8 mouse cellular contexts compared by ENCODE assay signal in the genomic region with DNA sequence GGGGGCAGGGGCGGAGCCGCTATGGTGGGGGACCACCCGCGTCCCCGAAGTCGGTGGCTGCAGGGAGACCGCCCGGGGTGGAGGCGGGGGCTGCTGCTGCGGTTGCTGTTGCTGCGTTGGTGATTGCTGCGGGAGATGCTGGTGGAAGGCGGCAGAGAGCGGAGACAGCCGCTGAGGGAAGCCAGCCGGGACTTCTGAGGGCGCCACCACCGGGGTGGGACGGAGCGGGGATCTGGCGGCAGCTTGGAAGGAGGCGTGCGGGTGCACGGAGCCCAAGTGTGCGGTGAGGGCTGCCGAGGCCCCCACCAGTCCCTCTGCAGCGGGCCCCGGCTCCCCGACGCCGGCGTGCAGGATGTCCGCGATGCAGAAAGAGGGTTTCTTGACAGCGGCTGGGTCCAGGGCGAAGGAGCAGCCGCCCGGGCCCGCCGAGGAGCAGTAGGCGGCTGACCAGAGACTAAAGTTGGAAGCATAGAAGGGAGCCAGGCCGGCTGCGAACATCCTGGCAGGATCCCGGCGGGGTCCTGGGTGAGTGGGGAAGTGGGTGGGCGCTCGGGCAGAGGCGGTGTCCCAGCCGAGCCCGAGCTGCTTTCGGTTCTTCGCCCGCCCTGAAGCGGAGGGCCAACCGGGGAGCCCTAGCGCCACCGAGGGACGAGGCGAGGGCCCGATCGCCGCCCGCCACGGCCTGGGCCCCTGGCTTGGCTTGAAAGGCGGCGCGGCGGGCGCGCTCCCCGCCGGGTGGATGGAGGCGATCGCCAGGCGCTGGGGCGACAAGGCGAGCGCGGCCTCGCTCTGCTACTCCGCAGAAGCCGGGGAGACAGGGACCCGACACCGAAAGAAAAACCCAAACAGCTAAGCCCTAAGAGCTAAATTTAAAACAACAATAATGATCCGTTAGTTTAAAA. TPM values are rescaled to one million over a fixed set of nuclear protein-coding genes. Genes with fewer than 3 reads are reported as not detected.
DNase-seq lines count a peak whose midpoint lies in the region; ATAC-seq and TF ChIP-seq lines count a peak whose summit lies in the region.

No protein-coding gene starts in this region.

- 4% methylated on average over 84 of the region's 85 CpGs for WGBS in liver, postnatal 0 days (ENCODE audit: insufficient replicate concordance)
- WGBS in neural tube, embryonic 13.5 days: under 1% methylated on average over 83 of the region's 85 CpGs

- H3K27me3 ChIP-seq in liver, postnatal 0 days (ENCODE audit: insufficient read depth, low read length): peaks cover 66% of the 10 kb centered on the region
- H3K27me3 ChIP-seq in neural tube, embryonic 13.5 days: peaks cover 96% of the 10 kb centered on the region

- peaks cover 4% of the 10 kb centered on the region; the same call in 1 of the 2 replicates for H3K36me3 ChIP-seq in liver, postnatal 0 days (replicated peaks; ENCODE audit: insufficient read depth, low read length)
- no peaks in the 10 kb centered on the region for H3K36me3 ChIP-seq in neural tube, embryonic 13.5 days

- no peak for TF ChIP-seq POLR2A in bone marrow macrophage, adult 2 months (IDR thresholded peaks at IDR 0.05; ENCODE audit: borderline replicate concordance, low read depth, low read length)

- peak; percentile 43 for ATAC-seq in inflammation-experienced regulatory T-cells, adult 6 months
- peak; percentile 26 for ATAC-seq in liver, postnatal 0 days
- ATAC-seq in neural tube, embryonic 13.5 days (ENCODE audit: low read depth): peak; percentile 34; the same call in 1 of the 2 replicates

- peak overlapping the region; percentile 78 for H3K4me2 ChIP-seq in liver, postnatal 0 days (ENCODE audit: low read depth, low read length)
- peak overlapping the region; percentile 59 for H3K4me2 ChIP-seq in neural tube, embryonic 13.5 days

- H3K4me3 ChIP-seq in bone marrow macrophage, adult 2 months (ENCODE audit: insufficient read depth, low read length): peak overlapping the region; percentile 91
- H3K4me3 ChIP-seq in liver, postnatal 0 days (ENCODE audit: low read depth, low read length): peak overlapping the region; percentile 72
- H3K4me3 ChIP-seq in neural tube, embryonic 13.5 days: peak overlapping the region; percentile 43

- H3K9me3 ChIP-seq in liver, postnatal 0 days (ENCODE audit: low read length): no peaks in the 10 kb centered on the region
- H3K9me3 ChIP-seq in neural tube, embryonic 13.5 days: no peaks in the 10 kb centered on the region

- no peak for TF ChIP-seq CTCF in bone marrow macrophage, adult 2 months (IDR thresholded peaks at IDR 0.05; ENCODE audit: low read depth, low read length)
- TF ChIP-seq CTCF in liver, postnatal 0 days (IDR thresholded peaks at IDR 0.05; ENCODE audit: low read depth): no peak

- peak overlapping the region; percentile 81 for H3K9ac ChIP-seq in liver, postnatal 0 days (replicated peaks)
- H3K9ac ChIP-seq in neural tube, embryonic 13.5 days: peak overlapping the region; percentile 64

- peak; percentile 61 for DNase-seq in embryo, embryonic 10.5 days (ENCODE audit: low spot score)
- no peak for DNase-seq in embryo, embryonic 10 days (ENCODE audit: low spot score)
- DNase-seq in gastrocnemius, postnatal 25 days: peak; percentile 80
- DNase-seq in liver, postnatal 0 days: peak; percentile 53
- DNase-seq in right cerebral cortex, postnatal 25 days: no peak

- TF ChIP-seq EP300 in liver, postnatal 0 days (IDR thresholded peaks at IDR 0.05; ENCODE audit: low read depth): no peak

- peak overlapping the region; percentile 97 for H3K27ac ChIP-seq in bone marrow macrophage, adult 2 months (ENCODE audit: insufficient read depth, low read depth, low read length)
- H3K27ac ChIP-seq in liver, postnatal 0 days (ENCODE audit: low read depth): peak overlapping the region; percentile 93
- H3K27ac ChIP-seq in neural tube, embryonic 13.5 days (replicated peaks): peak overlapping the region; percentile 70

- H3K4me1 ChIP-seq in bone marrow macrophage, adult 2 months (ENCODE audit: control insufficient read depth, insufficient read depth, low read length): peaks cover 18% of the 10 kb centered on the region
- H3K4me1 ChIP-seq in liver, postnatal 0 days (ENCODE audit: insufficient read depth): peaks cover 12% of the 10 kb centered on the region; the same call in 1 of the 2 replicates
- peaks cover 27% of the 10 kb centered on the region for H3K4me1 ChIP-seq in neural tube, embryonic 13.5 days (replicated peaks)

RNA-seq across cellular contexts. Expression of a gene that starts 0.5 kb away (rescaled TPM):
- 63.1 and 68.5 TPM in 2 replicates for polyA plus RNA-seq in bone marrow macrophage, adult 2 months (2012; ENCODE audit: insufficient read depth, insufficient read length, missing spikeins)
- total RNA-seq in gastrocnemius, postnatal 25 days (2021): 10 to 100 TPM in 1 of 2 experiments, 1 to 10 TPM in 1; 5.9 to 10.0 TPM
- not detected for polyA plus RNA-seq in inflammation-experienced regulatory T-cells, adult 6 months (2017; shearing (Covaris generic))
- 8.3 and 9.7 TPM in 2 replicates for polyA plus RNA-seq in liver, postnatal 0 days (2015; fragmentation: Nextera tagmentation; extraction: Ambion mirVana)
- 4.1 and 5.1 TPM in 2 replicates for polyA plus RNA-seq in neural tube, embryonic 13.5 days (2015; fragmentation: Nextera tagmentation; extraction: Ambion mirVana)

Comparison
In these comparisons a context has a peak if more than half of its experiments do, and no peak if none do; other contexts are left out.
1. DNase-seq: peak in embryo, embryonic 10.5 days (single experiment), gastrocnemius, postnatal 25 days (single experiment) and liver, postnatal 0 days (single experiment); none in embryo, embryonic 10 days (single experiment) and right cerebral cortex, postnatal 25 days (single experiment).
2. Peak in every context shown above with its lines, with median percentiles within 50 percentile points of each other: H3K27ac ChIP-seq, H3K4me3 ChIP-seq and ATAC-seq.